Mouse (Mus musculus): ENCODE results near the gene D16Ertd472e.

Gene D16Ertd472e

DNA sequence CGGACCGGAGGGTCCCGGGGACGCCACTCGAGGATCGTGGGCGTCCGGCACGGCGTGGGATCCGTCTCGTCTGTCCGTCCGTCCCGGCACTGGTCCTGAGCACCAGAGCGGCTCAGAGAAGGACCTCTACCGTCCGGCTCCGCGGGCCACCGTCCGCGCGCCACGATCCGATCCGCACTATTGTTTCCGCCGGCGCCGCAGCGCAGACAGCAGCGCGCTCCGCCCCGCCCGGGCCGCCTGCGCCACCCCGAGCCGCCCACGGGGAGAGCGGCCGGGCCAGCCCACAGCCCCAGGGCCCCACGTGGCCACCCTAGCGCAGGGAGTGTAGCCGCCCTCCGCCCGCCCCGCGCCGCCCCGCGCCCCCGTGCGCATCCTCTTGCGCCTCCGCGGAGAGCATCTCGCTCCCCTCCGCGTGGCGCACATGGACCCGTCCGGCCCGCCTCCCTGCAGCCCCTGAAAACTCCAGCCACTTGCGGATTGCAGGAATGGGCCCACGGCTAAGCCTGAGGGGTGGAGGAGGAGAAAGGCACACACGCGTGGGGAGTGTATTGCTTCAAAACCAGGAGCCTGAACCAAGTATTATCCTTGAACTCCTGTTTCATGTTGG lies at the start of gene D16Ertd472e:
D16Ertd472e (minus strand) TSS at position 231 of the 607 bp plus-strand sequence.
- peak; percentile 88 to 92 for DNase-seq

DNA sequence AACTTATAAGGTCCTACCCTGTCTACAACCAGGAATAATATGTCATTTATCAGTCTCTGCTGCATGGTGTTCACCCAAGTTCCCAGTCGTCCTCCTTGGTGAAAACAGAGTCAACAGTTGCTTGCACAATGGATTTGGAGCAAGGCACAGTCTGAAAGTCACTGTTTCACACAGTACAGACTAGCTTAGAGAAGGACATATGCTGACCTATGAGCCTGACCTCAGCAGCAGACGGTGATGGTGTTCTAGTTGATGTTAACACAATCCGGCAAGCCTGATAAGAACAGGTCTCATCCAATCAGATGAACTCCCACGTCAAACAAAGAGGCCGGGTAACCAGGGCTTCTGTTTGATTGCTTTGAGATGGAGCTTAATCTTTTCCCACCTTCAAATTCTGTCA lies 46.2 kb upstream of the D16Ertd472e start:
- DNase-seq: no peak

DNA sequence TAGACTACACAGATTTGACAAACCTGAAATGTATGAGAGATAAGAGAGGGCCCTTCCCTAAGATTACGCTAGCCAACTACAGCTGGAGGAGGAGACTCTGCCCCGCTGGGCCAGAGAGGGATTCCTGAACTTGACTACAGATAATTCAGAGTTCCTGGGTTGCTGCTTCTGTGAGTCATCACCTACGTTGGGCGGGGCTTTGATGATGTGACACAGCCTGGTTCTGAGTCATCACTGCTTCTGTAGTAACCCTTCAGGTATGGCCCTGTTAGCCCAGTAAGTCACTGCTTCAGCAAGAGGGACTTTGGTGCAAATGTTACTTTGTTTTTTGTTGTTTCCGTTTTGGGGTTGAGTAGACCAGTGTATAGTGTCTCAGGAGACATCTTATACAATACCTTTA lies 42.9 kb upstream of the D16Ertd472e start:
- DNase-seq: no peak

DNA sequence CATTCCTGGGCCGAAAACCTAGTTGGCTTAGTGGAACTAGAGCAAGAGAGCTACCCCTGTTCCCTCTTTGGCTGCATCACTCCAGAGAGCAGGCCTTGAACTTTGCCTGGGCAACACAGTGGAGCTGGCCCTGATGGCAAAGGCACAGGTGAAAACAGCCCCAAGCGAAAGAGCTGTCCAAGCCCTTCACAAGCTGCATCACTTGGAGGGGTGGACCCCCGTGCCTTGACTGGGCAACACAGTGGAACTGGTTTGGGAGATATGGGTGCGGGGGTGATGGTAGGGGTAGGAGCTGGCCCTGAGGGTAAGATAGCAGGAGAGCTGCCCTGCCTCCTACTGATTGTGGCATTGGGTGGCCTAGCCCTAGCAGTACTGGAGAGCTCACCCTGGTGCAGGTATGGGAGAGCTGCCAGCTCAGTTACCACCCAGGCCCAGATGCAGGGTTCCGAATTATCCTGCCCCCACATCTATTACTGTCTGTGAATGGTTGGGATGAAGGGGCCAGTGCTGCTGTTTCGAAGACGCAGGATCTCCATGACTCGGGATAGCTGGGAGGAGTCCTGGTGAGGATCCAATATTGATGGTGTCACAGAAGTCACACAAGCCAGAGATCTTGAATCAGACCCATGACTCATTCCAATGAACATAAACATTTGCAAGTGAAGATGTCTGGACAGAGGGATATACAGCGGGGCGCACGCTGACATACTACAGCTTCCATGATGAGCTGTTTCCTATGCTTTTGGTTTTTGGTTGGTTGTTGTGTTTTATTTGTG lies 41.4 kb upstream of the D16Ertd472e start:
- no peak for DNase-seq

DNA sequence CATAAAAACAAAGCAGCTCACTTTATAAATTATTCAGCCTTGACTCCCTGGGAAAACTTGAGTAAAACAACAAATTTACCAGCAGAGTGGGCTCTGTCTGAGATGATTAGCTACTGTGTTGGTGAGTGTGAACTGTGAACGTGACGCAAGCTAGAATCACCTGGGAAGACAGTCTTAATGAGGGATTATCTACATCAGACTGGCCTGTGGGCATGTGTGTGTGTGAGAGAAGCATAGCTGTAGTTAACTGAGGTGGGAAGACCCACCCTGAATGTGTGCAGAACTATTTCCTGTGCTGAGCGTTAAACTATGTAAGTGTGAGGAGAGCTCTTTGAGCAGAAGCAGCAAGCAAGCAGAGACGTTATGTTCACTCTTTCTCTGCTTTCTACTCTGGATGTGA lies 29.7 kb upstream of the D16Ertd472e start:
- DNase-seq: no peak

DNA sequence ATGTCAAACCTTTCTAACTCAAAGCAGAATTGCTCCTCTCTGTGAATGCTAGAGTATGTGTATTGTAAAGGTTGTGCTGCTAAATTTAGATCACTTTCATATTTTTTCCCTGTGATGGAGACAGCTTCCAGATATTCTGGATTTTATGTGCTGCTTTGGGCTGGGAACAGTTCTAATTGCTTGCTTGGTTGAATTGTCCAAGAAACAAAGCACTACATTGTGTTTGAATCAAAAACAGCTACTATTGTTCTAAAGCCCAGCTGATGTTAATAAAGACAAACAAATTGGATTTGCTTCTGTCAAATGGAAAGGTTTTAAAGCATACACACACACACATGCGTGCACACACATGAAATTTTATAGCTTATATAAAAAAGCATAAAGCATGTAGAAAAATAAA lies 22.4 kb upstream of the D16Ertd472e start:
- DNase-seq: no peak

DNA sequence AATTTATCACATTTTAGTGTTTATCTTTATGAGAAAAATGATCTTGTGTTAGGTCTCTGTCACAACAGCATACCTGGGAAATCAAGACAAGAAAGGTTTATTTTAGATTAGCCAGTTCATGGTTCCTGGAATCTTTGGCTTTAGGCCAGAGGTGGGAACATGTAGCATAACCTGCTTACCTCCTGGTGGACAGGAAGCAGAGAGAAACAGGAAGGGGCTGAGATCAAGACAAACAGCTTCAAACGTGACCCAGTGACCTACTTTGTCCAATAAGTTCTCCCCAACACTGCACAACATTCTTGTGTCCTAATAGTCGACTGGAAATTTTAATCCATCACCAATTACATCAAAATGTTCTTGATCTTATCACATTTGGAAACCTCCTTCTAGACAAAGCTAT lies 19.9 kb upstream of the D16Ertd472e start:
- DNase-seq: no peak

DNA sequence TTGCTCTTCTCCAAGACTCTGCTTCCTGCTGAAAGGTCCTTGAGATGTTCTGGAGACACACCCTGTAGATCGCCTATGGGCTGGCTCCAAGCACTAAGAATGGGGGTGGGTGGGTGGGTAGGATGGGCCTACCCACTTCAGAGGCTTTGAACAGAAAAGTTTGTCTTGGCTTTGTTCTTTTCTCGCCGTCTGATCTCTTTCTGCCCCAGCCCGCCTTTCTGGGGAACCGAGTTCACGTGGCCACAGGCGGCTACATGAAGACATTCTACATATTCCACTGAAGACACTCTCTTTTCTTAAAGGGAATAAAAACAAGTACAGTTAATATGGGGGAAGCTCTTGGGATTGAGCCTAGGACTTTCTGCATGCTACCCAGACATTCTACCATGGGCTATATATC lies 19.3 kb upstream of the D16Ertd472e start:
- DNase-seq: peak; percentile 53 to 71

DNA sequence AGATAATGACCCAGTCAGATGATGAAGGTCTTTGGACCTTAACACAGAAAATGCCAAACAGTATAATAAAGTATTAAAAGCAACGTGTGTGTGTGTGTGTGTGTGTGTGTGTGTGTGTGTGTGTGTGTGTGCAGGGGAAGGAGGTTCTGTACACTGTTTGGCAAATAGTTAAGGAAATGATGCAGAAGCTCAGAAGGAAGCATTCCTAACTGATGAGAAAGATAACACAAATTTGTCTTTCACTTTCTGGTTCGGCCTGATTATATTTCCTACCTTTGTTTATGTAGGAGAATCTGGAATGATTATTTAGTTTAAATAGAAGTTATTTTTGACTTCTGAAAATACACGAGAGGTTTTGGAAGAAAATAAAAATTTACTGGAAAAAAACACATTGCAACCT lies 17.6 kb upstream of the D16Ertd472e start:
- DNase-seq: no peak

DNA sequence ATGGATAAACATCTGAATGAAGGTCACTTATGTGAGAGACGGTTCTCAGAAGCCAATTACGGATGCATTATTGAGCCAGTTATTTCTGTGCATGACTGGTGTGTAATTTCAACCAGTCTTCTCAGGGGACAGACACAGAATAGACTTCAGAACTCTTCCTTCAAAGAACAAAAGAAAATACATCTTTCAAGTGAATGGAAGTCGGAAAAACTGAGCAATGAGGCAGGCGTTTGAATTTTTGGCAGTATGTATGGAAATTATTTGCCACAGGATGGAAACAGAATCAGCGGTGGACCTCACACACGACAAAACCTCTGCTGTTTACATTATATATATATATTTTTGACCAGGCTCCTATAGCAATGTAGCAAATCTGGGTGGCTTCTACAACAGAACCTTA lies 14.6 kb upstream of the D16Ertd472e start:
- DNase-seq: no peak

DNA sequence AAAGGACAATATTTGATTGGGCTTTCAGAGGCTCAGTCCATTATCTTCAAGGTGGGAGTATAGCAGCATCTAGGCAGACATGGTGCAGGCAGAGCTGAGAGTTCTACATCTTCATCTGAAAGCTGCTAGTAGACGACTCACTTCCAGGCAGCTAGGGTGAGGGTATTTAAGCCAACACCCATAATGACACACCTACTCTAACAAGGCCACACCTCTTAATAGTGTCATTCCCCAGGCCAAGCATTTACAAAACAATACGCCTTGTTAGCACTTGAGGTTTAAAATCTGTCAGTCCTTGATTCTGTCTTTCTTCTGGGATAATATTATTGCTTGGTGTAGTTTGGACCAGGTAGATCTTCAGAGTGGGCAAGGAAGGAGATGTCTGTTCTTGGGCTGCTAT lies 12.3 kb upstream of the D16Ertd472e start:
- DNase-seq: no peak

DNA sequence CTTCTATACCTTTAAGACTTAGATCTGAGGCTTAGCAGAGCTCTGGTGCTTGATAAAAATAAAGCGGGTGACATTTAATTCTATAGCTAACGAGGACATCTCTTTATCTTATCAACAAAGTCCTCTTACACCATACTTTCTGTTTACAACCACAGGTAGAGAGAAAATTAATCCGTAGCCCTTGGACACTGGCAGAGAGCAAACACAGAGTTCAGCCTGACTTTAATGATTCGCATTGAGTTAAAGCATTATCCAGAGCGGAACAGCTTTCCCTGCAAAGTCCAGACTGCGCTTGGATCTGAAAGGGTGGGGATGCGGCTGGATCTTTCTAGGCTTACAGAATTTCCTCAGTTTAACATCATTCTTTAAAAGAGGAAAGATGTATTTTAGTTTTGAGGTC lies 10.1 kb upstream of the D16Ertd472e start:
- no peak for DNase-seq

DNA sequence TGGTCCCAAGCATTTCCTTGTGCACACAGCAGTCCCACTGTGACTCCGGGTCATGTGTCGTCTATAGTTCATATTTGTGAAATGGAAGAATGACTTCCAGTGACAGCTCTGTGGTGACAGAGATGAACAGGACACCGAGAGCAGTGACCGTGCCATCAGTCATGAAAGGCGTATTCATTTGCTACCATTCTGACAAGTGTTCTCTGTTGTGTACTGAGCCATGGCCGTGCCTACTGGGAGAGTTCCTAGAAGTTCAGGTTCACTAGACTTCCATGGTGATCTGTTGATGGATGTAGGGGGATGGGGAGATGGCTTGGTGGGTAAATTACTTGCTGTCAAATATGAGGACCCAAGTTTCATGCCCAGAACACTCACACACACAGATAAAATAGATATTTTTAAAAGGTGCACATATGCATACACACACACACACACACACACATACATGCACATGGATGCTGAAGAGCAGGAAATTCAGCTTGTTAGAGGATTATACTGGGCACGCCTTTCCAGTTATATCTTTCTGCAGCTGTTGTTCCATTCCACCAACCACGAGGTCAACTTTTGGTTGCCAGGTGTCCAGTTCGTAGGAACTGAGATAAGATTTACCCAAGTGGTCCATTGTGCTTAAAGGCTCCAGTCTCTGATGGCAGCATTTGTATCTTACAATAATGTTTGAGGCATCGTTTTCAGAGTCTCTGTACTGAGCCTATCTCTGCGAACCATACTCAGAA lies 9.3 kb upstream of the D16Ertd472e start:
- no peak for DNase-seq

DNA sequence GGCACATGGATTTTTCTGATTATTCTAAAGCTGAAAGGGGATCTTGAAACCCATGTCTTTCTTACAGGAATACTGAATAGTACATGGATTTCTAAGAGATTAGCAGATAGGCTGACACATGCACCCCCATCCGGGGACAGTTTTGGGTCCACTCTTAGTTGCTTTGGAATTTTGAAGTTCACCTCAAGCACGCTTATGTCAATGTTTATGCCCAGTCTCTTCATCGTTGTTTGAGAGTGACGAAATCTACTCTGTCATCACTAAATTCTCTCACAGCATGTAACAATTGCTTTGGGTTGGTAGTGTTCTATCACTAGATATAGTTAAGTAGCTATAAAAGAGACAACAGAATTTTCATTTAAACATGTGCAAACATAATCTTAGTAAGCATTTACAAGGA lies 8.7 kb upstream of the D16Ertd472e start:
- no peak for DNase-seq

DNA sequence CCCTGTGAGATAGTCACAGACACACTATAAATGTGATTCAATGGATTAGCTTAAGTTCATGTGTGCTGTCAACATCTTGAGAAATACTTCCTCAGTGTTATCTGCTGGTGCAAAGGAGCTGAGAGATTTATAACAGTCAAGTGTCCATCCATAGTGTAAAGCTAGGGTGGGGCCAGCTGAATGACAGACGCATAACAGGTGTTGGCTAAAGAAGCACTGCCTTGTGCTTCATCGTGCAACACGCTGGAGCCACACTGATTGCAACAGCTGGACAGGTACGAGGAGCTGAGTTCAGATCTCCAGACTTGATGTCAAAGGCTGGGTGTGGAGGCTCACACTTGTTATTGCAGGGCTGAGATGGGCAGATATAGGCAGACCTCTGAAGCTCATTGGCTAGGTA lies 7.5 kb upstream of the D16Ertd472e start:
- DNase-seq: no peak

DNA sequence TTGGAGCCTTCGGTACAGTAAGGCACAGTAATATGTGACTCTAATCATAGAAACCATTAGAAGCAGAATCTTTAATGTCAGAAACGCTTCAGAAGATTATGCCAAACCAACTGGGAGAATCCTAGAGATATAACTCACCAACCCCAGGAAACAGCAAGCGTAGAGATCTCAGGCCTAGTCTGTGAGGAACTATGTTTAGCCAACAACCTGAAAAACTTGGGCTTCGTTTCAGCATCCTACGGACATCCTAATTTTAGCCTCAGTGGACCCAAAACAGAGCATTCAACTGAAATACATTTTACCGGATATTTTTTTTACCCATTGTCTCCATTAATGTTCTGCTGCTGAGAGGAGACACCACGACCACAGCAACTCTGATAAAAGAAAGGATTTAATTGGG lies 3.9 kb upstream of the D16Ertd472e start:
- DNase-seq: no peak

DNA sequence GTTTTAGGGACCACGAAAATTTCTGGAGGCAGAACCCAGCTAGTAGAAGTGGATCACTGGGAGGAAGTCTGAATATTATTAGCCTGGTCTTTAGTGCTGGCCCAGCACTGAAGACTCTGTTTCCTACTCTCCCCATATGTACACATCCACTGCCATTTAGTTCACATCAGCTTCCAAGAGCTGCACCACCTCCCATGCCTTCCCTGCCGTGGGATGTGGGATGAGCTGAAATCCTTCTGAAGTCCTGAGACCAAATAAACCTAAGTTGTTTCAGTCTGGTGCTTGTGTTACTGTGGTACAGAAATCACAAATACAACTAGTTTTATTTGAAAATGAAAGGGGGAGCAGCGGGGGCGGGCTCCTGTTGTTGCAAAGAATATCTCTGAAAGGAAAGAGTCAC lies 2.9 kb upstream of the D16Ertd472e start:
- no peak for DNase-seq

DNA sequence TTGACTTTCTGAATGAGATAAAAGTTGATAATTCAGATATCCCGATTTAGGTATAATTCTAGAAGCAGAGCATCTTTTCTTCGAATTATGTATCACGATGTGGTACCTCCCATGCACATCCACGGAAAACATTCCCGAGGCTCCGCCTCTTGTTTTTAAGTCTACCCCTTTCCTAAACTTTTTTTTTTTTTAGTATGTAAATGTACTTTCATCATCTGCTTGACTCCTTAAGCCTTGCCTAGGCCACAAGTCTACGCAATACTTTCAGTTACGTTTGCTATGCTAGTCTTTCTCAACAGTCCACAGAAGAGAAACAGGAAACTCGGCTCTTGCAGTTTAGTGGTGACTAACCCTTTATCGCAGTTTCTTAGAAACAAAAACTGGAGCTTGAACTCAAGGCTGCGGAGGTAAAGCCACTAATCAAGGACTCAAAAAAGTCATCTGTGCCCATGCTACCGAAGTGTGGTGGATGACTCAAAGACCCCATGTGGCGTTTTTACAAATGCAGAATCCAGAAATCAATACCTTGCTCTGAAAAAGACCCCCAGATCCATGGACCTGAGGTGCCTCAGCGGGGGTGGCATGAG lies 670 bp upstream of the D16Ertd472e start:
- DNase-seq: peak; percentile 11 to 26

DNA sequence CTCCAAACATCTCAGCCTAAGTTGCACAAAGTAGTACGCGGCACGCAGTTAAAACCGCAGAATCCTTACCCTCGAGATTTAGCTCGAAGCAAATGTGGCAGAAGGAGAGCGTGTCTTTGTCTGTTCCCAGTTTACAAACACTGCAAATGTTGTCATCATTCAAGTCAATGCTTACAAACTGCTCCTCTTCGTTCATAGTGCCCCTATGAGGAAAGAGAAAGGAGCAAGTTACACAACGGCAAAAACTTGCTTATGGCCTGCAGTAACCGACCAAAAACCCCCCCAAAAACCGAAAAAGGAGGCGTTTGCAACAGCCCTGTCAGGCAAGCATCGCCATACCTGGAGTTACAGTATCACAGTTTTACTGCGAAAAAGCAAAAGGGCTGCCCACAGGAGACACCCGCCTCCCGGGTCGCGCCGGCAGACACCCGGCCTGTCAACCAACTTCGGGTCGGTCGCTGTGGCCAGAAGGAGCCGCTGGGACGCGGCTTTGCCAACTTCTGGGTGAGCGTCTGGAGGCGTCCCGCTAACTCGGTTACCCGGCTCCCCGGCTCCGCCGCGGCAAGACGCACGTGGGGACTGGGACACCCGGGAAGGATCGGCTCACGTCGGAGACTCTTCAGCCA lies 543 bp downstream of the D16Ertd472e start:
- peak in 1 of 2 experiments; percentile 78 for DNase-seq

DNA sequence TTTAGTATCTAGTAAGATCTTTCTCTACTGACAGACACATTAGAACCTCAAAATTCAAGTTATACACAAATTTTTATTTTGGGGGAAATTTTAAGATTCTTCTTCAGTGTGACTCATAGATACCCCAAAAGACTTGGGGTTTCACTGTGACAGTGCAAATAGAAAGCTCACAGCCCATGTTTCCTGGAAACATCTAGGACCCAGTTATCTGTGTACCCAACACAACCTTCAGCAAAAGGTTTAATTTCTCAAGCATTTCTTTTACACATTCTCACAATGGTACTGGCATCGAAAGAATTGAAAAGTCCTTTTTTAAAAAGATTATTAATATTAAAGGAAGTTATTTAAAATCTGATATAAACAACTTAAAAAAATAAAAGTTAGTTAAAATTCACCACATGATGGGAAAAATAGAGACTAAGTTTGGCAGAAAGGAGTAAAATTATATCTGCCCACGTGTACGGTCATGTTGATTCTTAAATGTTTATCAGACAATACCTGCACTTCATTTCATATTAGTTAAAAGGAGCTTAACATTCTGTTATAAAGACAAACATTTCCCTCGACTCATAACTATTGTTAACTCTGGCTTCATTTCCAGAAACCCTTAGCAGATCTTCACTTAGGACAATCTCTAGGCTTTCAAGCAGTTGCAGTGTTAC lies 1.2 kb downstream of the D16Ertd472e start:
- DNase-seq: no peak

DNA sequence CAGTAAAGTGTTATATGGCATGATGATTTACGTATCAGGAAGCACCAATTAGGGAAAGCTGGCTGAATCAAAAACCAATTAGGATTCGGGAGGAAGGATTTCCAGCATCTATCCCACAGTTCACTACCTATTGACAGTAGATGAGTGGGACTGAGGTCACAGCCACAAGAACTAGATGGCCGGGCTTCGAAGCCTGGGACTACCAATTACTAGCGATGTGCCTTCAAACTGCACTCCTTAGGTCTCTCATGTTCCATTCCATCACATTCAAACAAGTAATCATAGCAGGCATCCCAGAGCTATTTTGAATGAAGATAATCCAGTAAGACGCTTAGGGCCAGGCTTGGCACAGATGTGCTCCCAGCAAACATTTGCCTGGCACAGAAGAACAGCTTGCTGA lies 2.3 kb downstream of the D16Ertd472e start:
- no peak for DNase-seq

DNA sequence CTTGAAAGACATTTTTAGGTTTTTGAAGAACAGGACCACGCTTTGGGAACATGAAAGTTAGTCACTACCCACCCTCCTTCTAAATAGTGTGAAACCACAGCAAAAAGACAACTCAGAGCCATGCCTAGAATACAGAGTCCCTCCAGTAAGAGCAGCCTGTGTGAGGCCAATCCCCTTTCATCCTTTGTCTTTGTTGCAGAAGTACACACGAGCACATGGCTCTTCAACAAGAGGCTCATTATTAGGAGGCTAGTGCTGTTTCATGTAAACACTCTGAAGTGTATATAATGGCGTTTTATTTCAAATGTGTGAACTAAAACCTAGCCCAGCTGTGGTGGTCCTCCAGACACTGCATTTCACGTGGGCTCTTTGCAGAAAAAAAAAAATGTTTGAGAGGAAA lies 3.5 kb downstream of the D16Ertd472e start:
- DNase-seq: no peak
